Mouse (Mus musculus): ENCODE measurements around the gene Pold1. TPM values are rescaled to one million over a fixed set of nuclear protein-coding genes. Genes with fewer than 3 reads are reported as not detected.

The Pold1 gene
- total RNA-seq, 1 experiment from 2014 or later, result 17.5 TPM

DNA sequence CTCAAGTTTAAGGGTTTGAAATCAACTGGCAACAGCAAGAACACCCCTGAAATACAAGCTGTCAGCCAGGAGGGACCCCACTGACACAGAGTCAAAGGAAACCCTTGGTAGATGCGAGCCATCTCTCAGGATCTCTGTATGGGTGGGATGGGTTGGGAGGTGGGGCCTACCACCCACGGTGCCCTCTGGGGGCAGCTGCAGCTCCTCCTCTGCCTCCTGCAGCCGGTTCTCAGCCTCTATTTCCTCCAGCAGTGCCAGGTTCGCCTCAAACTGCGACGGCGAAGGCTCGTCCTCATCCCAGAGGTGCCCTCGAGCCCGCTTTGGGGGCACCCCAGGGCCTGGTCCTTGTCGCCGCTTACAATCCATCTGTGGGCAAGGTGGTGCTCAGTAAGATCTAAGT lies 5.6 kb downstream of the Pold1 start:
- no peak for DNase-seq

DNA sequence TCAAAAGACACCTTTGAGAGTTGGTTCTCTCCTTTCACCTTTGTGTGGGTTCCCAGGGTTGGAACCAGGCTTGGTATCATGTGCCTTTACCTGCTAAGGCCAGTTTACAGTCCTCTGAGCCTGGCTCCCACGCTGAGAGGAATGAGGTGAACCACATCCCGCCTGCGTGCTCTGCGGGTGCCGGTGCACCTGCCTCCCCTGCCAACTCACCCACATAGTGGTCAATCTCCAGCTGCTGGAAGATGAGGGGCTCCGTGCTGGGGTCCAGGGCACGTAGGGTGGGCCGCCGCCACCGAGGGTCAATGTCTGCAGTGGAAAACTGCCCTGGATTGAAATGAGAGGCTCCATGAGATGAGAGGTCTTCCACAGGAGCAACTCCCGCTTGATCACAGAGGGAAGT lies 6.1 kb downstream of the Pold1 start:
- DNase-seq, result no peak

DNA sequence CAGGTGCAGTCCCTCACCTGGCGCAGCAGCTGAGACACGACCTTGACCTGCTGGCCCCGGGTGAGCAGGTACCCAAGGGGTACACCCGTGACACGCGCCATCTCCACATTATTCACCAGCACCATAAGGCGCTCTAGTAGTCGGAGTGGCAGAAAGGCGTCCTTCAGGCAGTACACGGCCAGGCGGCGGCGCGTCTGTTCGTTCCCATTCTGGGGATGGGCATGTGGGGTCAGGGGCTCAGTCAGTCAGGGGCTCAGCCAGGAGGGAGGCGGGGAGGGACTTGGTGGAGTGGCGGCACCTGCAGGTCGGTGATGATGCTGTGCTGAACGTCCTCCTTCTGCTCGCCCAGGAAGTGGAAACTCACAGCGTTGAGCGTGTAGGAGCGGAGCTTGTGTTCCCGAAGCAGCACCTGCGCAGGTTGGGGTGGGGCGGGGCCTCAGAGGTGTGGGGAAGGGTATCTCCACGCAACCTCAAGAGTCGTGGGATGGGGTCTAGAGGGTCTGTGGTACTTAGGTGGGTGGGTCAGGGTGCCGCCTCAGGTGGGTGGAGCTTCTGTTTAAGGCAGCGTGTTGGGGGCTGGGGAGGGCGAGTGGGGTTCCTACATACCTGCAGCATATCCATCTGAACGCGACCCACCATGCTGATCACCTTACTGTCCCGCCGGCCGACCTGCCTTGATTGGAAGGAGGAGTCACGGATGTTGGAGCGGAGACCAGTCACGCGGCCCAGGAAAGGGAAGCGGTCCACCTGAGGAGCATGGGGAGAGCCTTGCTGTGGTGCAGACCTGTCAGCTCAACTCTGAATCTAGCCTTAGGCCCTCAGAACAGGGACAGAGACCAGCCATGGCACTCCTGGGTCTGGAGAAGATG lies 9.7 kb downstream of the Pold1 start:
- DNase-seq, result no peak

DNA sequence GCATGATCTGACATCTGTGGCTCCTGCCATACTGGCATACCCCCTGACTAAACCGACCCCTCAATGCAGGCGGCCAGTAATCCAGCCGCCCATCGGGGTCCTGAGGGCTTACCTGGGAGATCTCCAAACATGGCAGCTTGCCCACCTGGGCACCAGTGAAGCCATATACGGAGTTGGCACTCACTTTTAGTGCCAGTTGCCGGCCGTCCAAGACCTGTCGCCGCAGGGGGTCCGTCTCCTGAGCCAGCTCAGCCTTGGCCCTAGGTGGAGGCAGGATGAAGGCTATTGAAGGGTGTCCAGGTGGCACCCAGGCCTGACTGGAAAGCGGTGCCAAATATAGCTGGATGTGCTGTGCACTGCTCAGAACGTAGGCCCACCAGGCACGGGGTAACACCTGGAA lies 11.2 kb downstream of the Pold1 start:
- DNase-seq, result no peak

DNA sequence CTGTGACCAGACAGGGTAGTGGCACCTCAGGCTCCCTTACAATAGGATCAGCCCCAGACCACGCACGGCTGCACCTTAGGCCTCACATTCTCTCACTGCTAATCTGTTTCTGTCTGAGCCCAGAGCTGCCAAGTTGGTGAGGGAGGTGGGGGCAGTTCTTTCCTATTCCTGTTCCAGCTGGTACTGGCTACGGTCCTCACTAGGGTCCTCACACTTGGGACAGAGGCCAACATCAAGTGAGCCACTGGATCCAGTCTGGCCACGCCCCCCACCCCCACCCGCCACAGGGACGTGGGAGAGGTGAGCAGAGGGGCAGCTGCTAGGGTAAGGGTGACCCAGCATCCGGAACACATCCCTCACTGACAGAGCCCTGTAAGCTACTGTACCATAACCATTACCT lies 11.6 kb downstream of the Pold1 start:
- no peak for DNase-seq

DNA sequence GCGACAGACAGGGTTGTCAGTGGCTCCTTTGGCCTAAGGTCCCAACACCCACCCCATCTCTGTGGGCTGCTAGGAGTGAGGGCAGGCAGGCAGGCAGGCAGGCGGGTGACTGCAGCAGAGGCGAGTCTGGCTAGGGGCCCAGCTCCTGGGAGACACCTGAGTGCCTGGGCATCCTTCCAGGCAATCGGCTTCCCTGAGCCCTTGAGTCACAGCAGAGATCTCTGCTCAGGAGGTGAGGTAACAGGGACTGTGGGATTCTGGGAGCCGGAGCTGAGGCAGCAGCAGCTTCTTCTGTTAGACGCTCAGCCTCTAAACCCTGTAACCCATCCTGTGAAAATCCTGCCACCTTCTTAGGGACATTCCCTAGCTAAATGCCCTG lies 12.1 kb downstream of the Pold1 start:
- no peak for DNase-seq

DNA sequence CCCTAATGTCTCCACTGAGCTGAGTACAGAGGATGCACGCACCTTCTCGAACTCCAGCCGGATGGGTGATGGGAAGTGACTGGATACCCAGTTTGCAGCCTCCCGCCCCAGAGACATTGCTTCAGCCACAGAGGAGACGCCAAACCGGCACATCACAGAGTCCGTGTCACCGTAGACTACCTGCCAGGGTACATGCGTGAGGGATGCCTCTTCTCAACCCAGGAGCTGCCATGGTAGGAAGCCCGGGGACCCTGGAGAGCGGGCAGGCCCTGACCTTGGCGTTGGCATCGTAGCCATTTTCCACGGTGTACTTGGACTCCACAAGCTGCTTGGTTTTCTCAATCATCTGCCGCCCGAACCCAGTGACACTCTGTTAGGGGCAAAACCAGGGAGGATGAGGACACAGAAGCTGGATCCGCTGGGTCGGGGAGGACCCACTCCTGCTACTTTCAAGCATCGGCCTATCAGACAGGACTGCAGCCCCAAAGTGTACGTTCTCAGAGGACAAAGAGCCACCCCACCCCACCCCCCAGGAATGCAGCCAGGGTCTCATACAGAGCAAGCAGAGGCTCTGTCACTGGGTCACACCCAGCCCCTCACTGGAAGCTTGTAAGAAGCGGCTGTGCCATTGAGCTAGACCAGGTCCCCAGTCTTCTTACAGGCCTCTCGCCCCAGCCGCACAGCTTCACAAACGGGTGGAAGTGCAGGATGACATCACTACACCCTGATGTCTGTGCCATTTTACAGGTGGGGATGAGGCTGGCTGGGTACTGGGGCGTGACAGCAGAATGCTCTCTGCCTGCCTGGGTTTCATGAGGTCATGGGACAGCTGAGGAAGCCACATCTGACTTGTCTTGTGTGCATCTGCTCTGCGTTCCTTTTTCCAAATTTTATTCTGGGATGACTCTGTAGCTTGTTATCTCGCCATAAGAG lies 12.7 kb downstream of the Pold1 start:
- no peak for DNase-seq

DNA sequence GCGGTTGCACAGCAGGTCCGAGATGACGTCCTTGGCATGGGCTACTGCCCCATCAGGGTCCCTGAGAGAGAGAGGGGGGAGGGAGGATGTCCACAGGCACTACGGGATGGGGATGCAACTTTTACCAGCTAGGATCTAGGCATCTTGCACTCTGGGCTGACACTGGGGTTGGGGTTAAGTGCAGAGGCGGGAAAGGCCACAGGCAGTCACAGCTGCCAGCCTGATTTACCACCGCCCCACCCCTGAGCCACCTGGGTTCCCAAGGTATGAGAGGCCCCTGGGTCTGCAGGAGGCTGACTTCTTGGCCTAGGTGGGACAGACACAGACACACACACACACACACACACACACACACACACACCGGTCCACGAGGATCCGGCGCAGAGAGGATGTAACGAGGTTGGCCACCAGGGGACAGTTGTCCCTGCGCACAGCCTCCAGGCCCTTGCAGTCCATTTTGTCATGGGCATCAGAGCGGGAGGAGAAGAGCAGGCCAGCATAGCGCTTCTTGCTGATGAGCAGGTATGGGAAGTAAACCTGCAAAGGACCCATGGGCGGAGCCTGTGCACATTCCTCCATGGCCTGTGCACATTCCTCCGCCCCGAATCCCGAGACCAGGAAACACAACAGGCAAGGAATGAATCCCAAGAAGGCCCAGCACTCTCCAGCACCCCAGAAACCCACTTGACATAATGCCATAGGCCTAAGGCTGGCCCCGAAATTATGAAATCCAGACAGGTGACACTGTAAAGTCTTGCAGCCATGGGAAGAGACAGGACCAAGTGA lies 13.8 kb downstream of the Pold1 start:
- DNase-seq, result no peak

DNA sequence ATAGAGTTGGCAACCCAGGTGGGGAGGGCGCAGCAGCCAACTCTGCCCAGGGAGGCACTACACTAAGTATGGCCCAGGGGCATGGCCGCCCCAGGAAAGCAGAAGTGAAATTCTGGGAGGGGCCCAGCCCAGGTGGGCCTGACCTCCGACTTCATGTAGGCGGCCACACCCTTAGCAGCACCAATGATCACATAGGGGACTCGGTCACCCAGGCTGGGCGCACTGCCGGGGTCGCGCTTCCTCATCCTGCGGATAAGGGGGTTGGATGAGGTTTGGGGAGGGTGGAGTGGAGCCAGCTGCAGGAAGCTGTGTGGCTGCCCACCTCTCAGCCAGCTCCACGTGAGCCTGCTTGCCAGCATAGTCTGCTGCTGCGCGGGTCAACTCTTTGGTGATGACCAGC lies 14.4 kb downstream of the Pold1 start:
- DNase-seq, result no peak

DNA sequence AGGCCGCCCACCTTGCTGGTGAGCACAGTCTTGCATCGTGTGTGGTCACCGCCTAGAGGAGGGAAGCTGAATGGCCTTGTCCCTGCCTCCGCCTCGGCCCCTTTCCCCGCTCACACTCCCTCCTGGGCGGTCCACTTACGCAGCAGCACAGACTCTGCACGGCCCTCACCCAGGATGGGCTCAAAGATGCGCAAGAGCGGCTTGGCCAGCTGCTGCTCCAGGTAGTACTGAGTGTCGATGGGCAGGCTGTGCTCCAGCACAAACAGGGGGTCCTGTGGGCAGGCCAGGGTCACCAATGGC lies 15.0 kb downstream of the Pold1 start:
- DNase-seq, result no peak

DNA sequence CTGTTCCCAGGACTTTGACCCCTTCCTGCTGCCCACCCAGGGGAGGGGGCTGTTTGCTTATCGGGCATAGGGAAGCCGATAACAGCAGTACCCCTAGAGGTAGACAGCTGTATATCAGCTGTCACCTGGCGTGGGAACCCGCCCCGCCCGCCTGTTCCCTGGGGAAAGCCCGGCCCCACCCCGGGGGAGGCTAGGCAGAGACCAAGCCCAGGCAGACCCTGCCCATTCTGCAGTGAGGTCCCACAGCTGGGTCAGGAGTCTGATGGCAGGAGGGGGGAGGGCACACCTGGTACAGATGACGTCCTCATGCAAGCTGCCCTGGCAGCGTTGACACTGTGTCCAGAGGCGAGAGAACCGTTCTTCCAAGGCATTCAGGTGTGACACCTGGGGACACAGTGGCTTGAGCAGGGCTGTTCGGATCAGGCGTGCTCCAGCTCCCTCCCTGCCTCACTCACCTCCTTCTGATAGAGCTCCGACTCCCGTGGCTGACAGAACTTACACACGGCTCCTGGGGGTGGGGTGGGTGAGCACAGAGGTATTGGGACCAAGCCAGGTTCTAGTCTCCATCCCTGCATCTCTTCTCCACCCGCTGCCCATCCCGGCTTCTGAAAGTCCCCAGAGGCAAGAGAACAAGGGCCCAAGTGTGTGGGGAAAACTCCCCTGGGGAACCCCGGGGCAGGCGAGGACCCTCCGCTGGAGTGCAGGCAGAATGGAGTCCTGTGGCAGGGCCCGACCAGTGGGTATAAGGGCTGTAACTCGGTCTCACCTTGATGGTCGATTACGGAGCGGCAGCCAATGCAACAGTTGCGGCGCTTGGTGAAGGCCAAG lies 15.5 kb downstream of the Pold1 start:
- DNase-seq, result no peak

DNA sequence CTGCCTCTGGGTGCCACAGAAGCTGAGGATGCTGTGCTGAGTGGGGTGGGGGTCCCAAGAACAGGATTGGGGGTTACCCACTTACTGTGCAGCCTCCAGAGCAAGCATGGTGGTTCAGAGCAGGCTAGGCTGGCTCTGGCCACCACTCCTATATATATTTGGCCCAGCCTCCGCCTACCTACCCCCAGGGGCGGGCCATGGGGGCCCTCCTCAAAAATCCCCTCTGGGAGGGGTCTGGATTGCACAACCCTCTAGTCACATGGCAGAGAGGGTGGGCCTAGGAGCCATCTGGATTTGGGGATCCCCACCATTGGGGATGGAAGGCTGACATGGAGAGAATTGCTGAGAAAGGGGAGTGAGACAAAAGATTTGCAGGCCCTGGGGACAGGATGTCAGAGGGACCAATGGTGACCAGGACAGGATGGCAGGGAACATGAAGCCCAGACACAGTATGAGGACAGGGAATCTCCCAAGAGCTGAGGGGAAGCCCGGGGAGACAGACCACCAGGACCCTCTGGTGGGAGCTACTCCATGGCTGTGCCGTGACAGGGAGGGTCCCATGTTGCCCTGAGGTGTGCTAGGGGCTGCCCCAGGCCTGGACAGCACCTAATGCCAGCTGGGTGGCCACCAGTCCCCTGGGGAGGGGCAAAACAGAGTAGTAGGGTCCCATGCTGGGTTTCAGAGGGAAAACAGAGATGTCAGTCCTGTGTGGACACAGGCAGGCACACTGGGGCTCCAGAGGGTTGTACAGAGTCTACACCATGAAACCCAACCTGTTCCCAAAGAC lies 16.5 kb downstream of the Pold1 start, which contains the start of gene Spib:
Spib (minus strand) TSS at position 126 of the 787 bp plus-strand sequence.
- DNase-seq, result no peak

DNA sequence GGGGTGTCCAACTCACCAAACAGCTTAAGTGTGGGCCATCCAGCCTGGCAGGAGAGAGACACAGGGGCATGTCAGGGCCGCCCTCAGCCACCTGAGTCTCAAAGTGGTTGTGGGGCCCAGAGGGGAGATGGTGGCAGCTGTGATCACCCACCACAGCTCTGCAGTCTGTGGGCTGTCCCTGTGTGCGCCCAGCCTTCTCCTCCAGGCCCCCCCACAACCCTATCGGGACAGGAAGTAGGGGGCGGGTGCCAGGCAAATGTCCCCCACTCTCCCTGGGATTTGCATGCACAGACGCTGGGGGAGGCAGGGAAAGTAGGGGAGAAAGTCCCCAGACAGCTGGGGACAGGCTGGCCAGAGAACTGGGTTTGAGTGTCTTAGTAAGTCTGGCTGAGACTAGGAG lies 17.4 kb downstream of the Pold1 start:
- DNase-seq, result no peak

DNA sequence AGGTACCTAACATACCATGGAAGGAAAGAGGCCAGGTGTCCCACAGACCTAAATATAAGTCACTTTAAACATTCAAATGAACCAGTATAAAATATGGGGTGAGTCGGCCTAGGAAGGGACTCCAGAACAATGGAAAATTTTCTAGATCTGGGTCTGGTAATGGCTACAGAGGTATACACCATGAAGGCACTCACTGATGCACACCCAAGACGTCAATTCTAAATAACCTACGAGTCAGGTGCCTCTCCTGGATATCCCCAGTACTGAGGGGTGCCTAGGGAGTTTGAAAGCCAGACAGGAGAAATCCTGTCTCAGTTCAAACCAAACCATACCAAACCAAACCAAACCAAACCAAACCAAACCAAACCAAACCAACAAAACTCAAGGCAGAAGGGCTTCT lies 18.1 kb downstream of the Pold1 start:
- no peak for DNase-seq

DNA sequence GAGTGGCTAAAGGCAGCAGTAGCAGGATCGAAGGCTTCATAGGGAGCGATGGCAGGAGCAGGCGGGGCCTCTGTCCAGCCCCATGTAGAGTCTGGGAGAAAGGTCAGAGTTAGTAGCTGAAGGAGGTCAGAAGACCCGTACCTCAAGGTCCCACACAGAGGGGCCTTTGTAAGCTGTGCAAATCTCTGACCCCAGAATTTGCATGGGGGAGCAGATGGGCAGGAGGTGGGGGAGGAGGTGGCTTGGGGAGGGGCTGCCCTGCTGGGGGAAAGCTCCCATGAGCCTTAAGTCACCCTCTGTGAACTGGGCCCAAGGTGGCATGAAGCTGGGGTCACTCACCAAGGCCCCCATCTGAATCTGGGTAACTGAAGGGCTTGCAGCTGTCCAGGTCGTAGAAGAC lies 19.1 kb downstream of the Pold1 start:
- no peak for DNase-seq

DNA sequence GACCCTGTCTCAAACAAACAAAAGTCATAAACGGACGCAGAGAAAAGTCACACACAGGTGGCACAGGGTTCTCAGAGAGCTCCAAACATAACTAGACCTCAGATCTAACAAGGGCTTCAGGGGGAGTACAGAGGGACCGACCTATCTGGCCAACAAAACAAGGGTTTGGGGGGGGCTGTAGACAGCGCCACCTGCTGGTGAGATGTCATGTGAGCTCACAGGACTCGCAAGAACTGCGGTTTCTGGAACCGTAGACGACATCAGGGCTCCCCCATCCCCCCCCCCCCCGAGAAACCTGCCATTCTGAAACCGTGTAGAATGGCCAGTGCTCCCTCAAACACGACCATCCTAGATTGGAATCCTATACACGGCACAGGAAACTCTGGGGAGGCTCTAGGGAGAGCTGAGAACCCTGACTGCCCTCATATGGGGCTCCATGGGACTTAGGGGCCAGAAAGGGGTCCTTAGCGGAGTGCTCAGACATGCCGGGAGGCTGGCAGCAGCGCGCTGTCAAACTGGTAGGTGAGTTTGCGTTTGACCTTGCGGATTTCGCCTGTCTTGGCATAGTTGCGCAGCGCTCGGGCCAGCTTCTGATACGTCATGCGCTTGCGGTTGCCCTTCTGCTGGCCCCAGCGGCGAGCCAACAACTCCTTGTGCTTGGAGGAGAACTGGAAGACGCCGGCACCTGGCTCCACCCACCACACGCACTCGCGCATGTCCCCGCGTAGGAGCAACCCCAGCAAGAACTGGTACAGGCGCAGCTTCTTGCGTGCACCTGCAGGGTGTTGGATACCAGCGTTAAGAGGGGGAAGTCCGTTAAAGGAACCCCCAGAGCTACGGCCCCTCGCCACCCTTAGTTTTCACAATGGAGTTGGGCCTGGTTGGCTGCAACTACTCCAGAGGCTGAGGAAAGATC lies 20.9 kb downstream of the Pold1 start:
- peak; percentile 85 for DNase-seq

DNA sequence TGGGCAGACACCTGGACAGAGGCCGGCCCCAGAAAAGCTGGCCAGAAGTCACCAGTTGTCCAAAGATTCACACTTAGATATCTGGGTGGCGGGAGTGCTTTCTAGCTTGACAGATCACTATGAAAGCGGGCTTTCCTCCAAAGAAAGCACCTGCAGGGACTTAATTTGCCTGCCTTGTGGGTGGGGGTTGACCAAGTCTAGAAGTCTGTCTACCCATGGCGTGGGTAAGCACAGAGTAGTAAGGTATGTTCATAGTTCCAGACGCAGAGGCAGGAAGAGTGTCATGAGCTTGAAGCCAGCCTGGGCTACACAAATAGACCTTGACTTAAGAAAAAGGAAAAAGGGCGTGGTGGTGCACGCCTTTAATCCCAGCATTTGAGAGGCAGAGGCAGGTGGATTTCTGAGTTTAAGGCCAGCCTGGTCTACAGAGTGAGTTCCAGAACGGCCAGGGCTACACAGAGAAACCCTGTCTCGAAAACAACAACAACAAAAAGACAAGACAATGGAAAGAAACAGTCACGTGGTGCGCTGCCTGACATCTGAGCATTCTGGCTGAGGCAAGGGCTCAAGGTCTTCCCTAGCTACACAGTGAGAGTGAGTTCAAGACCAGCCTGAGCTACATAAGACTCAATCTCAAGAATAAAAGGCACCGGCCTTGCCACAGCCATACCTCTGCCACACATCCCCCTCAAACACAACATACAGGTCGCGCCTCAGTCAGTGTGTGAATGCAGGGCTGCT lies 22.1 kb downstream of the Pold1 start:
- no peak for DNase-seq

DNA sequence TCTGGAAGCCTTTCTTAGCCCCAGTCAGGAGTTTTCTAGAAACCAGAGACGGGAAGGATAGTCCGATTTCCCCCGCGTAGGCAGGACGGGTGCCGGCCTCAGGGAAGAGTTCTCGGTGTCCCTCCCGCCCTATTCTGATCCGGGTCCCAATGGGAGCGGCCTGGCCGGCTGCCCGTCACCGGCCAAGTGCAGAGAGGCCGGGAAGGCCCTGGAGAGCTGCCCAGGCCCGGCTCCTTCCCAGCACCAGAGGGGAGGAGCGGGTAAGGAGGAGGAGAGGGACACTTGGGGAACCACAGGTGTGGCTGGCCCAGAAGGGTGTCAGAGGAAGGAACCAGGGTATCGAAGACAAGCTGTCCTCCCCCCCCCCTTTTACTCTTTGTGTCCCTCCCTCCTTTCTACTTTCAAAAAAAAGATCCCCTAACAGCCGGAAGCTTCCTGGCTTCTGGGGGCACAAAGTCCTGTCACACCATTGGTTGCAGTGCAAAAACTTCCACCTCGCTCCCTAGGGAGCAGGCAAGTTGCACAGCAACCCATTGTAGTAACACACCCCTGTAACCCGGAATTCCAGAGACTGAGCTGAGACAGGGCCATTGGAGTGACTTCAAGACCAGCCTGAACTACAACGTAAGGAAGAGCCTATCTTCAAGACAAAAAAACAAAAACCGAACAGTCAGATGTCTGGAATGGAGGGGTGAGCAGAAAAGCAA lies 23.4 kb downstream of the Pold1 start:
- peak; percentile 93 for DNase-seq

Data from adrenal gland, postnatal 14 days (tissue).